Mouse (Mus musculus): ENCODE data around the gene Vmn2r102. TPM values are rescaled to one million over a fixed set of nuclear protein-coding genes. Genes with fewer than 3 reads are reported as not detected.

Vmn2r102 gene
- polyA plus RNA-seq (2012; rRNA removed): not detected in 2 replicates

DNA sequence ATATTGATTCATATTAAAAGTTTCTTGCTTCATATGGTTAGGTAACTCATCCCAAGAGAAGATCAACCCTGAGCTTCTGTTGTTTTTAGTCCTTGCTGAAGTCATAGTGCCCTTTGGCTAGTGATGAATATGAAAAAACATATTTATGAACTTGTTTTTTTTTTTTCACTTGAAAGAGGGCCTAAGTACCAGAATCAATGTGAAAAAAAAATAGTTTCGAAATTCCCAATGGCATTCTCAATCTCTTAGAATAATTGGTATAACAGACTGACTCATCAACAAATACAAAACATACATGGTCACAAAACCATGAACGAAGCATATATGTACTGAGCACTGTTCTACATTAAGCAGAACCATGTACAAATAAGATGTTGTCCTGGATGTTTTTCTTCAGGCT is at the start of gene Vmn2r102:
TSS of gene Vmn2r102 (plus strand) at position 301 of the 400 bp plus-strand sequence.
- DNase-seq (ENCODE audit: low read depth): no peak

DNA sequence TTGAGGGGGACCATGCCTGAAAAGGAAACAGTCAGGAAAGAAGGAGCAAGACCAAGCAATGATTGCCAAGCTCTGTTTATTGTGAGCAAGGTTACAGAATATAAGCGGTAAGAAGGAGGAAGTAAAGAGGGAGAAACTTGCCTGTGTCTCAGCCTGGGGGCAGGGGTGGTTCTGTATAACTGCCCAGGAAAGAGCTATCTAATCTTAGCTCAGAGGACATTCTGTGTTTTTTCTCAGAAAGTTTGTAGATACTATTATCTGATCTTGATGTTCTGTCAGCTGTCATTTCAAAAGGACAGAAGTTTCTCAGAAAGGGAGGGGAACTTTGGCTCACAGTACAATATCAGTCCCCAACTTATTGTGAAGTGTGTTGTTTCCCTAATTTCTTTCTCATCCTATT is 30.8 kb upstream of the Vmn2r102 start:
- DNase-seq (ENCODE audit: low read depth): no peak

DNA sequence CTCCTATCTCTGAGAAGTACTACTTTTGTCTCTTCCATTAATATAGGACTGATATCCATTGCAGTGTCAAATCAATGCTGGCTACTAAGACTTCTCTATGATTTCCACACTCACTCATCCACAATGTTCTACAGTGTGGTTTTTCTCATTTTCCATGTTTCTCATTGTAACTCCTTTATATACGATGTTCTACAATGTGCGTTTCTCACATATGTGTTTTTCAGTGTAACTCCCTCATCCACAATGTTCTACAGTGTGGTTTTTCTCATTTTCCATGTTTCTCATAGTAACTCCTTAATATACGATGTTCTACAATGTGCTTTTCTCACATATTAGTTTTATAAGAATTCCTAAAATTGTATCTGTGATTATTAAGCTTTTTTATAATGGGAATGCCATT is 1.7 kb upstream of the Vmn2r102 start:
- no peak for DNase-seq (ENCODE audit: low read depth)

DNA sequence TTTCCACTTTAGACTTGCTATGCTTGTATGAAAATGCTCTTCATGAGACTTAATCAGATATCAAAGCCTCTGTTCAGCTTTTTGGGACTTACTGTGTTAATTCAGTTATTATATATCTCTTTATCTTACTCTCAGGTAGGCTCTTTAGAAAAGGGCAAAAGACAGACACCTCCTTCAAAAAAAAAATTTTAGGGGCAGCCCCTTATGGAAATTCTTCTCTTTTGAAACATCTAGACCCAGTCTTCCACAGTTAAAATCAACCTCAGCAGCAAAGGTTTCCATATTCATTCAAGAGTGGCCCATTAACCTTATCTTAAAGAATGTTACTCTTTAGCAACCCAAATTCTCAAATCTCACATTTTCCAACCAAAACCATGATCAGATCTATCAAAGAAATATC is 31.9 kb downstream of the Vmn2r102 start:
- no peak for DNase-seq (ENCODE audit: low read depth)

Other genes starting within 250 kb of the Vmn2r102 start
- not detected in 2 replicates for gene Vmn2r100, start 155.6 kb upstream of the Vmn2r102 start, polyA plus RNA-seq (2012; rRNA removed)
- not detected in 2 replicates for gene Vmn2r101, start 83.1 kb upstream of the Vmn2r102 start, polyA plus RNA-seq (2012; rRNA removed)
- not detected in 2 replicates for gene Vmn2r103, start 113.0 kb downstream of the Vmn2r102 start, polyA plus RNA-seq (2012; rRNA removed)

All from gonadal fat pad, adult 2 months (tissue).